Comparison of ENCODE assay signal across 12 mouse cellular contexts in genomic region chrX:53161583-53161982, GRCm38 (mm10).
A peak's percentile ranks its signal among the peaks of the same experiment; 100 is the strongest.
DNase-seq lines count a peak whose midpoint lies in the region; ATAC-seq and TF ChIP-seq lines count a peak whose summit lies in the region.
"Had no signal": no experiment of that assay in that cellular context is flagged by ENCODE, and none has a peak within 500 bp of the region (broad histone marks: within the 10 kb centered on the region; RNA-seq: fewer than 3 reads in every experiment).

No protein-coding gene starts in this region.

- H3K4me2 ChIP-seq in forebrain, embryonic 14.5 days (ENCODE audit: low read length) = no peak overlapping the region
- H3K4me2 ChIP-seq in forebrain, embryonic 13.5 days = no peak overlapping the region
- no peak overlapping the region for H3K4me2 ChIP-seq in intestine, embryonic 15.5 days (replicated peaks)
- H3K4me2 ChIP-seq: forebrain, embryonic 12.5 days had no signal

- no peaks in the 10 kb centered on the region for H3K9me3 ChIP-seq in forebrain, embryonic 14.5 days (replicated peaks; ENCODE audit: control insufficient read depth, low read length)
- no peaks in the 10 kb centered on the region for H3K9me3 ChIP-seq in forebrain, embryonic 13.5 days (replicated peaks)
- H3K9me3 ChIP-seq in intestine, embryonic 15.5 days = no peaks in the 10 kb centered on the region
- H3K9me3 ChIP-seq: forebrain, embryonic 12.5 days had no signal

- H3K27ac ChIP-seq in forebrain, embryonic 14.5 days (ENCODE audit: low read depth, low read length) = no peak overlapping the region
- no peak overlapping the region for H3K27ac ChIP-seq in forebrain, embryonic 13.5 days
- H3K27ac ChIP-seq in intestine, embryonic 15.5 days = no peak overlapping the region
- H3K27ac ChIP-seq: forebrain, embryonic 12.5 days; heart, adult 2 months had no signal

- ATAC-seq in forebrain, embryonic 14.5 days = no peak
- no peak for ATAC-seq in forebrain, embryonic 13.5 days
- ATAC-seq in intestine, embryonic 15.5 days = peak; percentile 43
- ATAC-seq: midbrain, embryonic 16.5 days had no signal

- peak; percentile 1 for DNase-seq in forebrain, embryonic 14.5 days (ENCODE audit: low spot score)
- peak; percentile 7 for DNase-seq in brain, embryonic 14.5 days (ENCODE audit: low read depth)
- peak; percentile 22 for DNase-seq in lung, postnatal 14 days
- no peak for DNase-seq in testis, postnatal 14 days (ENCODE audit: low spot score)
- no peak for DNase-seq in right cerebral cortex, postnatal 4 days
- DNase-seq in gastrocnemius, adult 18-20 months (ENCODE audit: low spot score) = no peak
- DNase-seq: B cell, adult 2 months had no signal

- H3K9ac ChIP-seq in forebrain, embryonic 14.5 days (ENCODE audit: low read length) = no peak overlapping the region
- no peak overlapping the region for H3K9ac ChIP-seq in forebrain, embryonic 13.5 days
- H3K9ac ChIP-seq in intestine, embryonic 15.5 days = no peak overlapping the region
- H3K9ac ChIP-seq: forebrain, embryonic 12.5 days had no signal

- no peaks in the 10 kb centered on the region for H3K4me1 ChIP-seq in forebrain, embryonic 14.5 days (ENCODE audit: control insufficient read depth, insufficient read depth, low read length)
- no peaks in the 10 kb centered on the region for H3K4me1 ChIP-seq in forebrain, embryonic 13.5 days
- H3K4me1 ChIP-seq in intestine, embryonic 15.5 days (replicated peaks) = no peaks in the 10 kb centered on the region

- H3K4me3 ChIP-seq in forebrain, embryonic 14.5 days (ENCODE audit: low read depth, low read length) = no peak overlapping the region
- H3K4me3 ChIP-seq in forebrain, embryonic 13.5 days = no peak overlapping the region
- H3K4me3 ChIP-seq in intestine, embryonic 15.5 days (replicated peaks) = no peak overlapping the region
- H3K4me3 ChIP-seq: forebrain, embryonic 12.5 days; heart, adult 2 months had no signal

- TF ChIP-seq POLR2A in brain, embryonic 14.5 days (IDR thresholded peaks at IDR 0.05; ENCODE audit: borderline replicate concordance, extremely low read depth, insufficient read depth, insufficient read length, poor library complexity, severe bottlenecking) = no peak

- H3K36me3 ChIP-seq in forebrain, embryonic 14.5 days (ENCODE audit: control insufficient read depth, insufficient read depth, low read length) = no peaks in the 10 kb centered on the region
- no peaks in the 10 kb centered on the region for H3K36me3 ChIP-seq in forebrain, embryonic 13.5 days (ENCODE audit: poor library complexity, severe bottlenecking)
- H3K36me3 ChIP-seq in intestine, embryonic 15.5 days = no peaks in the 10 kb centered on the region
- H3K36me3 ChIP-seq: forebrain, embryonic 12.5 days had no signal

- H3K27me3 ChIP-seq in forebrain, embryonic 14.5 days (replicated peaks; ENCODE audit: control insufficient read depth, insufficient read depth, low read length) = no peaks in the 10 kb centered on the region
- no peaks in the 10 kb centered on the region for H3K27me3 ChIP-seq in forebrain, embryonic 13.5 days
- H3K27me3 ChIP-seq in intestine, embryonic 15.5 days (replicated peaks) = no peaks in the 10 kb centered on the region
- H3K27me3 ChIP-seq: forebrain, embryonic 12.5 days had no signal

- WGBS in forebrain, embryonic 14.5 days = 67% methylated on average over 4 of the region's 4 CpGs
- WGBS in forebrain, embryonic 13.5 days = 56% methylated on average over 4 of the region's 4 CpGs
- WGBS in intestine, embryonic 15.5 days = 39% methylated on average over 4 of the region's 4 CpGs

- no peak for TF ChIP-seq CTCF in brain, embryonic 14.5 days (IDR thresholded peaks at IDR 0.05; ENCODE audit: borderline replicate concordance, extremely low read depth, insufficient read depth, insufficient read length)

Comparison
In these comparisons a context has a peak if more than half of its experiments do, and no peak if none do; other contexts are left out.
1. DNase-seq: peak in forebrain, embryonic 14.5 days (single experiment), brain, embryonic 14.5 days (single experiment) and lung, postnatal 14 days (single experiment); none in testis, postnatal 14 days (single experiment), right cerebral cortex, postnatal 4 days (single experiment) and gastrocnemius, adult 18-20 months (single experiment).